Mouse (Mus musculus) spleen, adult 2 months (tissue): ENCODE results near the gene Mrgpra3. TPM values are rescaled to one million over a fixed set of nuclear protein-coding genes. Genes with fewer than 3 reads are reported as not detected.

Experiments
- DNase-seq, 2 experiments: peaks; one replicate each; pipeline versions ENCODE4 v3.0.0 to v3.0.0-alpha.2; 2012 to 2021; ENCODE audit warnings: low spot score in 2 of 2, low read depth in 1 of 2
- H3K27ac ChIP-seq: fragments of 200-500 bp; 2 replicates; pipeline ENCODE4 v1.5.1; 2012; ENCODE audit warnings: low read length, inconsistent platforms; ENCODE audit not compliant: insufficient read depth
- H3K27me3 ChIP-seq: fragments of 200-500 bp; 2 replicates; pipeline ENCODE4 v1.6.1; 2012; ENCODE audit warnings: mild to moderate bottlenecking, moderate library complexity, low read length, inconsistent platforms; ENCODE audit not compliant: control insufficient read depth, insufficient read depth
- H3K36me3 ChIP-seq: fragments of 200-500 bp; 2 replicates; pipeline ENCODE4 v1.6.1; 2012; ENCODE audit warnings: mild to moderate bottlenecking, low read length, inconsistent platforms; ENCODE audit not compliant: control insufficient read depth, insufficient read depth
- H3K4me1 ChIP-seq: fragments of 200-500 bp; 2 replicates; pipeline ENCODE4 v1.6.1; 2011; ENCODE audit warnings: inconsistent platforms; ENCODE audit not compliant: control insufficient read depth, insufficient read depth, insufficient read length
- H3K4me3 ChIP-seq: fragments of 200-500 bp; 2 replicates; pipeline ENCODE4 v1.5.1; 2011; ENCODE audit warnings: mild to moderate bottlenecking, inconsistent platforms; ENCODE audit not compliant: insufficient read depth, insufficient read length; ENCODE audit errors: extremely low read depth
- CTCF ChIP-seq: fragments of 200-500 bp; IDR thresholded peaks from 2 replicates; pipeline ENCODE4 v1.5.1; 2011; ENCODE audit warnings: mild to moderate bottlenecking, inconsistent platforms; ENCODE audit not compliant: insufficient read depth, insufficient read length, insufficient replicate concordance; ENCODE audit errors: extremely low read depth
- POLR2A ChIP-seq: fragments of 200-500 bp; IDR thresholded peaks from 2 replicates; pipeline ENCODE4 v1.6.1; 2011; ENCODE audit warnings: low read depth, low read length, inconsistent platforms
- WGBS: fragments of 180-500 bp; shearing (Covaris S2); methylation state at CpG from one replicate; pipeline ENCODE4 v1.1.7; 2018; 5-methylcytosine and 5-hydroxymethylcytosine counted together
- polyA plus RNA-seq: library from polyadenylated mRNA; depleted of rRNA; stranded (reverse); fragments of >200 nt; gene quantifications from 2 replicates; pipeline ENCODE4 v1.2.3, GENCODE M21; 2012; rRNA removed

Mrgpra3 gene
- polyA plus RNA-seq: not detected in 2 replicates

GRCm38 (mm10) chr7:47601272-47601671, at the start of gene Mrgpra3:
Mrgpra3 (minus strand) TSS chr7:47601372.
- TF ChIP-seq POLR2A: no peak
- no peak for TF ChIP-seq CTCF
- H3K4me3 ChIP-seq: no peak within 1 kb of the TSS
- WGBS: 66% methylated on average over 2 of the region's 2 CpGs

More at GRCm38 (mm10) chr7:47601272-47601671, at the start of gene Mrgpra3:
- Histone ChIP-seq H3K27ac (no peak within 1 kb of the TSS), H3K36me3 (no peaks in the 10 kb centered on the region), H3K27me3 (no peaks in the 10 kb centered on the region), H3K4me1 (no peaks in the 10 kb centered on the region)
- DNase-seq: no peak

Other genes with a start within 250 kb of the Mrgpra3 start
- not detected in 2 replicates for gene Mrgpra1, start 247.1 kb downstream of the Mrgpra3 start, polyA plus RNA-seq
- 0.25 TPM in 1 of 2 replicates, not detected in the other for gene Mrgpra2a, start 149.2 kb downstream of the Mrgpra3 start, polyA plus RNA-seq
- gene Mrgpra2b, start 72.5 kb downstream of the Mrgpra3 start, polyA plus RNA-seq: 1.1 and 1.7 TPM in 2 replicates